Mouse (Mus musculus) CH12.LX (cell line): Measurements from ENCODE around the gene Ppp1r32. TPM values are rescaled to one million over a fixed set of nuclear protein-coding genes. Genes with fewer than 3 reads are reported as not detected.
A peak's percentile ranks its signal among the peaks of the same experiment; 100 is the strongest.

Source experiments
- DNase-seq: peaks from one replicate; pipeline ENCODE4 v3.0.0-alpha.2; 2013; ENCODE audit errors: extremely low read depth
- H3K27ac ChIP-seq: 2 replicates; pipeline ENCODE4 v1.5.1; 2012; ENCODE audit warnings: low read depth, mild to moderate bottlenecking, control low read depth, moderate library complexity; ENCODE audit not compliant: insufficient read depth
- H3K27me3 ChIP-seq: replicated peaks from 2 replicates; pipeline ENCODE3; 2012; ENCODE audit warnings: inconsistent platforms
- H3K36me3 ChIP-seq, 2 experiments: replicated peaks in 1 of 2; 2 replicates each; pipeline versions ENCODE3 to v1.6.1; 2012; ENCODE audit warnings: inconsistent platforms in 1 of 2, low read length in 1 of 2, mild to moderate bottlenecking in 1 of 2, mixed read lengths in 1 of 2, moderate library complexity in 1 of 2; ENCODE audit not compliant: control insufficient read depth in 1 of 2, insufficient read depth in 1 of 2
- H3K4me1 ChIP-seq, 2 experiments: 2 replicates each; pipeline ENCODE4 v1.6.1; 2012; ENCODE audit warnings: inconsistent platforms in 1 of 2, moderate library complexity in 1 of 2; ENCODE audit not compliant: insufficient read depth in 2 of 2, control insufficient read depth in 1 of 2
- H3K4me2 ChIP-seq: 2 replicates; pipeline ENCODE4 v1.6.1; 2012; ENCODE audit warnings: low read depth, mild to moderate bottlenecking, control low read depth; ENCODE audit not compliant: poor library complexity, insufficient read depth, severe bottlenecking
- H3K4me3 ChIP-seq, 3 experiments: fragments of 150-350 bp in 1 of 3; sonication (generic) in 1 of 3; replicated peaks in 1 of 3; 2 replicates each; pipeline versions ENCODE3 to v1.5.1; 2011 to 2012; ENCODE audit warnings: low read depth in 2 of 3, low read length in 2 of 3, mild to moderate bottlenecking in 2 of 3, moderate library complexity in 2 of 3, control low read depth in 1 of 3, improper control_type of control experiment in 1 of 3, inconsistent platforms in 1 of 3, mixed read lengths in 1 of 3; ENCODE audit not compliant: poor library complexity in 1 of 3
- H3K79me2 ChIP-seq: replicated peaks from 2 replicates; pipeline ENCODE4 v1.6.1; 2012; ENCODE audit warnings: mild to moderate bottlenecking, moderate library complexity; ENCODE audit not compliant: control insufficient read depth, poor library complexity, insufficient read depth, severe bottlenecking; ENCODE audit errors: extremely low read depth
- H3K9ac ChIP-seq: 2 replicates; pipeline ENCODE4 v1.6.1; 2012; ENCODE audit warnings: low read depth, mild to moderate bottlenecking, control low read depth, moderate library complexity; ENCODE audit not compliant: insufficient read depth
- H3K9me3 ChIP-seq: replicated peaks from 2 replicates; pipeline ENCODE3; 2012; ENCODE audit warnings: low read length, inconsistent platforms, mixed read lengths
- BHLHE40 ChIP-seq: IDR thresholded peaks from 2 replicates; pipeline ENCODE4 v1.6.1; 2011; ENCODE audit warnings: mild to moderate bottlenecking, low read depth, low read length, improper control_type of control experiment
- CTCF ChIP-seq, 2 experiments: IDR thresholded peaks in 1 of 2; conservative IDR thresholded peaks in 1 of 2; 2 replicates each; pipeline ENCODE4 v1.5.1; 2011 to 2012; ENCODE audit warnings: low read depth in 2 of 2, low read length in 2 of 2, improper control_type of control experiment in 1 of 2, inconsistent platforms in 1 of 2, mild to moderate bottlenecking in 1 of 2, moderate library complexity in 1 of 2
- EP300 ChIP-seq: IDR thresholded peaks from 2 replicates; pipeline ENCODE4 v1.6.1; 2011; ENCODE audit warnings: low read length, improper control_type of control experiment
- ETS1 ChIP-seq: conservative IDR thresholded peaks from 2 replicates; pipeline ENCODE4 v1.6.1; 2012; ENCODE audit warnings: low read depth, mild to moderate bottlenecking, inconsistent platforms, low read length, improper control_type of control experiment, moderate library complexity
- GABPA ChIP-seq: IDR thresholded peaks from 2 replicates; pipeline ENCODE4 v1.6.1; 2012; ENCODE audit warnings: low read depth, low read length, improper control_type of control experiment, inconsistent platforms; ENCODE audit not compliant: insufficient replicate concordance
- IRF4 ChIP-seq: IDR thresholded peaks from 2 replicates; pipeline ENCODE4 v1.6.1; 2014; ENCODE audit warnings: low read depth, mild to moderate bottlenecking, inconsistent platforms, low read length, improper control_type of control experiment
- JUN ChIP-seq: IDR thresholded peaks from 2 replicates; pipeline ENCODE4 v1.6.1; 2011; ENCODE audit warnings: low read depth, mild to moderate bottlenecking, low read length, improper control_type of control experiment, moderate library complexity; ENCODE audit not compliant: insufficient read depth
- KAT2A ChIP-seq: IDR thresholded peaks from 2 replicates; pipeline ENCODE4 v1.6.1; 2012; ENCODE audit warnings: low read length, improper control_type of control experiment, inconsistent platforms; ENCODE audit not compliant: insufficient replicate concordance
- MAX ChIP-seq: IDR thresholded peaks from 2 replicates; pipeline ENCODE4 v1.6.1; 2011; ENCODE audit warnings: low read length, improper control_type of control experiment
- MEF2A ChIP-seq: IDR thresholded peaks from 2 replicates; pipeline ENCODE4 v1.6.1; 2014; ENCODE audit warnings: low read depth, mild to moderate bottlenecking, inconsistent platforms, low read length, improper control_type of control experiment, borderline replicate concordance
- NELFE ChIP-seq: IDR thresholded peaks from 2 replicates; pipeline ENCODE4 v1.6.1; 2011; ENCODE audit warnings: low read depth, low read length, improper control_type of control experiment
- PAX5 ChIP-seq: IDR thresholded peaks from 2 replicates; pipeline ENCODE4 v1.6.1; 2012; ENCODE audit warnings: low read length, inconsistent platforms, mixed read lengths
- POLR2A ChIP-seq: IDR thresholded peaks from 2 replicates; pipeline ENCODE4 v1.6.1; 2011; ENCODE audit warnings: low read depth, mild to moderate bottlenecking, improper control_type of control experiment, low read length
- RAD21 ChIP-seq: IDR thresholded peaks from 2 replicates; pipeline ENCODE4 v1.6.1; 2011; ENCODE audit warnings: low read depth, mild to moderate bottlenecking, low read length, improper control_type of control experiment, moderate library complexity
- RCOR1 ChIP-seq: conservative IDR thresholded peaks from 2 replicates; pipeline ENCODE4 v1.6.1; 2012; ENCODE audit warnings: low read depth, mild to moderate bottlenecking, inconsistent platforms, low read length, improper control_type of control experiment
- SIN3A ChIP-seq: IDR thresholded peaks from 2 replicates; pipeline ENCODE4 v1.6.1; 2012; ENCODE audit warnings: low read length, improper control_type of control experiment, inconsistent platforms
- SMC3 ChIP-seq: IDR thresholded peaks from 2 replicates; pipeline ENCODE4 v1.6.1; 2011; ENCODE audit warnings: low read depth, low read length, improper control_type of control experiment
- TBP ChIP-seq: conservative IDR thresholded peaks from 2 replicates; pipeline ENCODE4 v1.6.1; 2011; ENCODE audit warnings: low read depth, low read length, improper control_type of control experiment
- TCF12 ChIP-seq: IDR thresholded peaks from 2 replicates; pipeline ENCODE4 v1.6.1; 2014; ENCODE audit warnings: low read depth, mild to moderate bottlenecking, inconsistent platforms, low read length, improper control_type of control experiment
- UBTF ChIP-seq: IDR thresholded peaks from 2 replicates; pipeline ENCODE4 v1.6.1; 2012; ENCODE audit warnings: low read depth, mild to moderate bottlenecking, inconsistent platforms, low read length, improper control_type of control experiment, moderate library complexity
- USF1 ChIP-seq: IDR thresholded peaks from 2 replicates; pipeline ENCODE4 v1.6.1; 2014; ENCODE audit warnings: low read depth, mild to moderate bottlenecking, inconsistent platforms, low read length, improper control_type of control experiment
- ZC3H11A ChIP-seq: IDR thresholded peaks from 2 replicates; pipeline ENCODE4 v1.6.1; 2012; ENCODE audit warnings: low read depth, mild to moderate bottlenecking, inconsistent platforms, low read length, improper control_type of control experiment
- ZKSCAN1 ChIP-seq: IDR thresholded peaks from 2 replicates; pipeline ENCODE4 v1.6.1; 2012; ENCODE audit warnings: low read depth, inconsistent platforms, low read length, improper control_type of control experiment, borderline replicate concordance
- dilution Hi-C: fragments of 300-500 bp; cut with MboI; formaldehyde crosslinking; loops from 2 replicates; pipeline ENCODE4 v1.14.3; 2020; ENCODE audit warnings: low sequenced_read_pairs; ENCODE audit not compliant: extremely low pct_unique_long_range_greater_than_20kb, extremely low pct_ligation_motif_present
- in situ Hi-C: fragments of 300-500 bp; cut with MboI; formaldehyde crosslinking; loops from 3 replicates; pipeline ENCODE4 v1.14.3; 2019; ENCODE audit warnings: low sequenced_read_pairs, low pct_ligation_motif_present, low pct_unique_long_range_greater_than_20kb, mixed read lengths
- polyA plus RNA-seq: library from polyadenylated mRNA; unstranded; fragments of >175 nt; gene quantifications from 2 replicates; pipeline ENCODE4 v1.2.1, GENCODE M21; 2012; ENCODE audit warnings: low read depth; ENCODE audit not compliant: insufficient read length
- total RNA-seq, 2 experiments: library from RNA; depleted of rRNA; stranded (reverse); fragments of 300-350 nt in 1 of 2; fragments of >200 nt in 1 of 2; gene quantifications; 2 replicates each; pipeline ENCODE4 v1.2.3; 2012 to 2014

Gene Ppp1r32
- total and polyA plus RNA-seq, 3 experiments, result 0.49 TPM; not detected in 2

GRCm38 (mm10) chr19:10479541-10479940 is 3.2 kb downstream of the Ppp1r32 start:
- Histone ChIP-seq H3K9me3 (no peaks in the 10 kb centered on the region), H3K4me1 (peaks cover 3 to 19% of the 10 kb centered on the region in 2 experiments), H3K79me2 (no peaks in the 10 kb centered on the region), H3K36me3 (no peaks in the 10 kb centered on the region), H3K27me3 (peaks cover 2% of the 10 kb centered on the region), H3K4me2 (no peak overlapping the region), H3K4me3 (no peak overlapping the region), H3K27ac (no peak overlapping the region), H3K9ac (no peak overlapping the region)
- in situ Hi-C loops (no loop called here), dilution Hi-C loops (no loop called here)
- DNase-seq, result peak; percentile 17
- TF ChIP-seq CTCF (conservative IDR thresholded peaks at IDR 0.05 in 1 of 2, IDR thresholded peaks at IDR 0.05 in 1 of 2; ENCODE audit: low read depth in 2 of 2, low read length in 2 of 2), result no peak
- TF ChIP-seq ZC3H11A, result no peak
- TF ChIP-seq KAT2A, result no peak
- no peak for TF ChIP-seq MEF2A
- TF ChIP-seq RAD21, result no peak
- TF ChIP-seq JUN, result no peak
- TF ChIP-seq EP300, result no peak
- no peak for TF ChIP-seq ZKSCAN1
- TF ChIP-seq SMC3, result no peak
- no peak for TF ChIP-seq GABPA
- no peak for TF ChIP-seq TCF12

- no peak overlapping the region for H3K4me3 ChIP-seq
- H3K9ac ChIP-seq, result no peak overlapping the region
- no peaks in the 10 kb centered on the region for H3K9me3 ChIP-seq
- dilution Hi-C loops, result no loop called here
- H3K79me2 ChIP-seq, result no peaks in the 10 kb centered on the region
- in situ Hi-C loops, result no loop called here
- no peak for DNase-seq
- H3K4me2 ChIP-seq, result no peak overlapping the region
- no peak overlapping the region for H3K27ac ChIP-seq
- H3K36me3 ChIP-seq, result no peaks in the 10 kb centered on the region
- H3K27me3 ChIP-seq, result peaks cover 9% of the 10 kb centered on the region
- H3K4me1 ChIP-seq, result peaks cover 3 to 9% of the 10 kb centered on the region in 2 experiments; a peak in 2 of 4 replicates
- TF ChIP-seq POLR2A (no peak), SIN3A (no peak), MEF2A (no peak), IRF4 (no peak), PAX5 (no peak), RCOR1 (no peak), MAX (no peak), UBTF (no peak), CTCF (conservative IDR thresholded peaks at IDR 0.05 in 1 of 2, IDR thresholded peaks at IDR 0.05 in 1 of 2; ENCODE audit: low read depth in 2 of 2, low read length in 2 of 2) (no peak), NELFE (no peak), TBP (no peak), ETS1 (no peak), BHLHE40 (no peak), USF1 (no peak)
Observed at GRCm38 (mm10) chr19:10473779-10474178, 8.9 kb downstream of the Ppp1r32 start.
